Mouse (Mus musculus) spleen, postnatal 10 days (tissue): ENCODE measurements around the gene Mast4.

Experiments
- DNase-seq, 2 experiments: peaks; one replicate each; pipeline ENCODE4 v3.0.0; 2021 to 2022; ENCODE audit warnings: low spot score in 2 of 2

Mast4 gene

GRCm38 (mm10) chr13:103241092-103241491 lies 93.2 kb downstream of the Mast4 start:
- DNase-seq = no peak

- no peak for DNase-seq
Measured at GRCm38 (mm10) chr13:103239654-103240053, 94.6 kb downstream of the Mast4 start.

- no peak for DNase-seq
Measured at GRCm38 (mm10) chr13:103238034-103238705, 96.1 kb downstream of the Mast4 start.

GRCm38 (mm10) chr13:103232171-103232570 lies 102.1 kb downstream of the Mast4 start:
- DNase-seq = no peak

GRCm38 (mm10) chr13:103229069-103229468 lies 105.2 kb downstream of the Mast4 start:
- no peak for DNase-seq

- no peak for DNase-seq
Measured at GRCm38 (mm10) chr13:103225895-103226815, 108.1 kb downstream of the Mast4 start.

- no peak for DNase-seq
Measured at GRCm38 (mm10) chr13:103225217-103225894, 108.9 kb downstream of the Mast4 start.

GRCm38 (mm10) chr13:103220479-103221064 lies 113.7 kb downstream of the Mast4 start:
- DNase-seq = no peak

- DNase-seq = no peak
Measured at GRCm38 (mm10) chr13:103219999-103220398, 114.3 kb downstream of the Mast4 start.

GRCm38 (mm10) chr13:103217486-103217885 lies 116.8 kb downstream of the Mast4 start:
- no peak for DNase-seq

- no peak for DNase-seq
Measured at GRCm38 (mm10) chr13:103214506-103214905, 119.8 kb downstream of the Mast4 start.

- DNase-seq = no peak
Measured at GRCm38 (mm10) chr13:103211953-103212352, 122.3 kb downstream of the Mast4 start.

GRCm38 (mm10) chr13:103211501-103211941 lies 122.8 kb downstream of the Mast4 start:
- no peak for DNase-seq

GRCm38 (mm10) chr13:103210746-103211145 lies 123.6 kb downstream of the Mast4 start:
- DNase-seq = no peak

- DNase-seq = no peak
Measured at GRCm38 (mm10) chr13:103207199-103207598, 127.1 kb downstream of the Mast4 start.

- no peak for DNase-seq
Measured at GRCm38 (mm10) chr13:103206644-103207043, 127.7 kb downstream of the Mast4 start.

- no peak for DNase-seq
Measured at GRCm38 (mm10) chr13:103205191-103205590, 129.1 kb downstream of the Mast4 start.

GRCm38 (mm10) chr13:103203376-103203895 lies 130.9 kb downstream of the Mast4 start:
- no peak for DNase-seq

GRCm38 (mm10) chr13:103201016-103201760 lies 133.1 kb downstream of the Mast4 start:
- DNase-seq = no peak

- no peak for DNase-seq
Measured at GRCm38 (mm10) chr13:103199823-103200660, 134.3 kb downstream of the Mast4 start.
